Mouse (Mus musculus) monocyte, adult 59 days (primary cell): ENCODE data around the gene Cyp3a25. TPM values are rescaled to one million over a fixed set of nuclear protein-coding genes. Genes with fewer than 3 reads are reported as not detected.

Source experiments
- total RNA-seq, 2 experiments: library from RNA; stranded (reverse); gene quantifications; one replicate each; pipeline ENCODE4 v1.2.4; 2023

The Cyp3a25 gene
- not detected for total RNA-seq

GRCm38 (mm10) chr5:146009509-146009908, at the start of gene Cyp3a25:
Gene Cyp3a25, minus strand, starts transcription at chr5:146009618.

Other genes with a start within 250 kb of the Cyp3a25 start
- not detected for gene Cyp3a44, start 203.7 kb downstream of the Cyp3a25 start, total RNA-seq
- gene Cyp3a11, start 129.7 kb downstream of the Cyp3a25 start, total RNA-seq: not detected
- gene Cyp3a59, start 69.6 kb upstream of the Cyp3a25 start, total RNA-seq: not detected
- gene Gm5565, start 150.9 kb upstream of the Cyp3a25 start, total RNA-seq: not detected
- not detected for gene Gm6309, start 161.1 kb upstream of the Cyp3a25 start, total RNA-seq
- 1 to 10 TPM in 1 of 2 experiments, not detected in 1; 1.5 TPM for gene 1700001J03Rik, start 175.7 kb upstream of the Cyp3a25 start, total RNA-seq
- 10 to 100 TPM; 39.4 to 47.7 TPM for gene Rnf6, start 211.9 kb upstream of the Cyp3a25 start, total RNA-seq
- 10 to 100 TPM; 31.8 to 40.9 TPM for gene Cdk8, start 221.6 kb upstream of the Cyp3a25 start, total RNA-seq